7 mouse cellular contexts compared by ENCODE assay signal in the genomic region with DNA sequence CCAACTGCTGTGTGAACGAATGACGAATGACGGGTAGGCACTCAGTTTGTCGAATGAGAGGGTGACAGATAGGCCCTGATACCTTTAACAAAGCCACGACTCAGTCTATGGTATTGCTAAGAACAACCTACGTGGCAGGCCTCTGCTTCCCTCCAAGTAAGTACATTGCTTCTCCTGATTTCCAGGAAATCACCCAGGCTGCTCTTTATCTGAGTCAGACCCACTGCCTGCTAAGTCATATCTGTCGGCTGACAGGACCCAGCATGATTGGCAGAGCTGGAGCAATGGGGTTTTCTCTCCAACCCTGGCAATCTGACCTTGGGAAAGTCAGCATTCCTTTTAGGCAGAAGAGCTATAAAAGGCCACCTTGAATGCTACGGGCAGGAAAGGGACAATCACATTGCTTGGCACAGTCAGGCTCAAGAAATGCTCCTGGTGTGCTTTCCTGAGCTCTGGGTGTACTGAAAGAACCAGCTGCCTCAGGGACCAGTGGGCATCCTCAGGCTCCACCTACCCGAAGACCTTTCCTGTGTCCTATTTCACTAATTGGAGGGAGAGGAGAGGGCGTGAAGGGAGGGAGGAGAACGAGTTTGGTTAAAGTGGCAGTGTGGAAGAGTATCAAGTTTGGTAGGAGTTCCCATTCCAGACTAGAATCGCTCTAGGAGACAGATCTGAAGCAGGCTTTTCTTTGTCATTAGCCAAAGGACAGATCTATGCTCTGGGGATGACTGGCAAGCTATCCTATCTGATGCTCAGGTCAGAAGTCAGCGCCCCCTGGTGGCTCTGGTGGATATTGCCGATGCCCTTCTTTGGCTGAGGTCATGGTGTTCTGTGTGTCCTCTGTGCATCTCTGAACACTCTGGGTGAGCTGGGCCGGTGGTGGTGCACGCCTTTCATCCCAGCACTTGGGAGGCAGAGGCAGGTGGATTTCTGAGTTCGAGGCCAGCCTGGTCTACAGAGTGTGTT.
DNase-seq lines count a peak whose midpoint lies in the region.

No protein-coding gene starts in this region.

- peak; percentile 52 for DNase-seq in 416B (ENCODE audit: low read depth)
- peak; percentile 33 for DNase-seq in CD4-positive helper T cell, adult 2 months (ENCODE audit: low read depth, low spot score)
- DNase-seq in c-Kit-positive CD71-negative TER-119-negative erythroid progenitor cells, embryonic 14.5 days (ENCODE audit: low read depth), result peak; percentile 69
- DNase-seq in frontal cortex, postnatal 36 days (ENCODE audit: low spot score in 2 of 2), result peak; percentile 28 to 37
- peak; percentile 67 for DNase-seq in kidney, adult 9 months
- peak; percentile 68 for DNase-seq in lung, postnatal 25 days (ENCODE audit: low spot score)
- DNase-seq in spleen, postnatal 14 days (ENCODE audit: low spot score in 2 of 2), result peak; percentile 29 to 54

Comparison
In these comparisons a context has a peak if more than half of its experiments do, and no peak if none do; other contexts are left out.
1. Peak in every context shown above with its lines: DNase-seq.